In the genomic region with DNA sequence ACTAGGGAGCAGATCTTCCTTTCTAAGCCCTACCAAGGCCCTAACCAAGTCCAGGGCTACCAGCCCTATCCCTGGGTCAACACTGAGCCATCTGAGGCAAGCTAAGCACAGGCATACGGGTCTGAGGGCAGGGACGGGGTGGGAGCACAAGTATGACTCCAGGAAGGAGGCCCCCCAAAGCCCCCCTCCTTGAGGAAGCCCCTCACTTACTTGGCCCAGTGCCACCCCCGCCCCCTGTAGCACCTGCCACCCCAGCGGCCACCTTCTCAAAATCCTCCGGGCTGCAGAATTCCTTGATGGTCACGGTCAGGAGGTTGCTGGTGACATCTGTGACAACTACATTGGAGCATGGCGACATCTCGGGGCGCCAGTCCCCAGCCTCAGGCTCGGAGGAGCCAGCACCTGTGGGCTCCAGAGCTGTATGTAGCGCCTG, we compare ENCODE assay signal across 12 mouse cellular contexts. TPM values are rescaled to one million over a fixed set of nuclear protein-coding genes. Genes with fewer than 3 reads are reported as not detected.
DNase-seq lines count a peak whose midpoint lies in the region; ATAC-seq and TF ChIP-seq lines count a peak whose summit lies in the region.
"Had no signal": no experiment of that assay in that cellular context is flagged by ENCODE, and none has a peak within 500 bp of the region (broad histone marks: within the 10 kb centered on the region; RNA-seq: fewer than 3 reads in every experiment).

No protein-coding gene starts in this region.

- no peaks in the 10 kb centered on the region for H3K27me3 ChIP-seq in hindbrain, embryonic 10.5 days (ENCODE audit: insufficient read depth, poor library complexity, severe bottlenecking)
- no peaks in the 10 kb centered on the region for H3K27me3 ChIP-seq in hindbrain, embryonic 11.5 days (ENCODE audit: control insufficient read depth, insufficient read depth, low read length)
- H3K27me3 ChIP-seq in stomach, postnatal 0 days (ENCODE audit: control insufficient read depth, insufficient read depth, low read length) = no peaks in the 10 kb centered on the region
- H3K27me3 ChIP-seq: embryonic facial prominence, embryonic 12.5 days; liver, embryonic 15.5 days had no signal

- H3K9me3 ChIP-seq in hindbrain, embryonic 10.5 days = no peaks in the 10 kb centered on the region
- H3K9me3 ChIP-seq in hindbrain, embryonic 11.5 days (ENCODE audit: control insufficient read depth, low read length) = no peaks in the 10 kb centered on the region
- no peaks in the 10 kb centered on the region for H3K9me3 ChIP-seq in stomach, postnatal 0 days (ENCODE audit: control insufficient read depth, low read length)
- H3K9me3 ChIP-seq: embryonic facial prominence, embryonic 12.5 days; liver, embryonic 15.5 days had no signal

- 0 out of 2 replicates have a peak overlapping the region, but pooled peaks have one; percentile 34 for H3K4me3 ChIP-seq in hindbrain, embryonic 10.5 days
- H3K4me3 ChIP-seq in hindbrain, embryonic 11.5 days (ENCODE audit: low read depth, low read length) = no peak overlapping the region; the same call in 1 of the 2 replicates
- no peak overlapping the region for H3K4me3 ChIP-seq in stomach, postnatal 0 days (ENCODE audit: low read depth, low read length)
- H3K4me3 ChIP-seq: embryonic facial prominence, embryonic 12.5 days; liver, embryonic 15.5 days; myocyte had no signal

- no peak overlapping the region for H3K9ac ChIP-seq in hindbrain, embryonic 11.5 days (ENCODE audit: low read depth, low read length)
- 0 out of 2 replicates have a peak overlapping the region, but pooled peaks have one; percentile 31 for H3K9ac ChIP-seq in stomach, postnatal 0 days (ENCODE audit: low read length)
- H3K9ac ChIP-seq: embryonic facial prominence, embryonic 12.5 days; liver, embryonic 15.5 days had no signal

- DNase-seq in cerebellum, adult 9-11 months = peak; percentile 65
- DNase-seq in cerebellum, adult 18-20 months = no peak
- DNase-seq in hindbrain, embryonic 10.5 days (ENCODE audit: low spot score) = no peak
- DNase-seq in hindbrain, embryonic 11.5 days (ENCODE audit: low spot score) = no peak
- DNase-seq in testis, postnatal 10 days (ENCODE audit: low spot score) = peak; percentile 66
- DNase-seq in testis, postnatal 14 days (ENCODE audit: low spot score) = no peak
- DNase-seq in stomach, postnatal 0 days (ENCODE audit: low spot score) = no peak
- DNase-seq in ovary, postnatal 14 days (ENCODE audit: low spot score) = no peak

- WGBS in hindbrain, embryonic 10.5 days = 94% methylated on average over 11 of the region's 11 CpGs
- 92% methylated on average over 11 of the region's 11 CpGs for WGBS in hindbrain, embryonic 11.5 days
- 87% methylated on average over 11 of the region's 11 CpGs for WGBS in stomach, postnatal 0 days

- TF ChIP-seq EP300 in stomach, postnatal 0 days (optimal IDR thresholded peaks at IDR 0.05) = no peak

- TF ChIP-seq CTCF in stomach, postnatal 0 days (IDR thresholded peaks at IDR 0.05; ENCODE audit: low read depth) = no peak

- ATAC-seq in hindbrain, embryonic 11.5 days (ENCODE audit: low FRiP score) = no peak
- ATAC-seq in stomach, postnatal 0 days (ENCODE audit: low FRiP score, low TSS enrichment) = no peak
- ATAC-seq: intestine, postnatal 0 days had no signal

- peak overlapping the region; percentile 57; the same call in 1 of the 2 replicates for H3K27ac ChIP-seq in hindbrain, embryonic 10.5 days
- H3K27ac ChIP-seq in hindbrain, embryonic 11.5 days (ENCODE audit: low read depth, low read length) = no peak overlapping the region
- no peak overlapping the region for H3K27ac ChIP-seq in stomach, postnatal 0 days (replicated peaks)
- H3K27ac ChIP-seq: embryonic facial prominence, embryonic 12.5 days; liver, embryonic 15.5 days had no signal

- peaks cover 71% of the 10 kb centered on the region for H3K4me1 ChIP-seq in hindbrain, embryonic 10.5 days (replicated peaks)
- peaks cover 10% of the 10 kb centered on the region for H3K4me1 ChIP-seq in hindbrain, embryonic 11.5 days (replicated peaks; ENCODE audit: control insufficient read depth, insufficient read depth, low read length)
- no peaks in the 10 kb centered on the region for H3K4me1 ChIP-seq in stomach, postnatal 0 days (replicated peaks; ENCODE audit: control insufficient read depth, insufficient read depth)

- peaks cover 64% of the 10 kb centered on the region for H3K36me3 ChIP-seq in hindbrain, embryonic 10.5 days
- 0 out of 2 replicates have a peak, but pooled peaks cover 2% of the 10 kb centered on the region for H3K36me3 ChIP-seq in hindbrain, embryonic 11.5 days (ENCODE audit: control insufficient read depth, insufficient read depth, low read length)
- H3K36me3 ChIP-seq in stomach, postnatal 0 days (ENCODE audit: control insufficient read depth, insufficient read depth, low read length) = peaks cover 22% of the 10 kb centered on the region

- H3K4me2 ChIP-seq in hindbrain, embryonic 11.5 days (replicated peaks; ENCODE audit: low read depth, low read length) = no peak overlapping the region
- no peak overlapping the region for H3K4me2 ChIP-seq in stomach, postnatal 0 days (replicated peaks; ENCODE audit: low read depth)
- H3K4me2 ChIP-seq: embryonic facial prominence, embryonic 12.5 days; liver, embryonic 15.5 days had no signal

RNA-seq across cellular contexts. Expression of a gene that starts 6.2 kb away (rescaled TPM):
- polyA plus RNA-seq in hindbrain, embryonic 10.5 days (2016; fragmentation: Nextera tagmentation; extraction: Ambion mirVana) = 0.14 and 0.17 TPM in 2 replicates
- 0.26 TPM in 1 of 2 replicates, not detected in the other for polyA plus RNA-seq in hindbrain, embryonic 11.5 days (2014; fragmentation: Nextera tagmentation; extraction: Ambion mirVana)
- 0.81 TPM in 1 of 2 replicates, not detected in the other for polyA plus RNA-seq in stomach, postnatal 0 days (2015; fragmentation: Nextera tagmentation; extraction: Ambion mirVana)
- polyA plus RNA-seq: intestine, postnatal 0 days; liver, embryonic 15.5 days had no signal

RNA-seq across cellular contexts. Expression of a gene that starts 6.7 kb away (rescaled TPM):
- polyA plus RNA-seq in hindbrain, embryonic 10.5 days (2016; fragmentation: Nextera tagmentation; extraction: Ambion mirVana) = 20.7 and 26.1 TPM in 2 replicates
- polyA plus RNA-seq in hindbrain, embryonic 11.5 days (2014; fragmentation: Nextera tagmentation; extraction: Ambion mirVana) = 10.8 and 14.4 TPM in 2 replicates
- polyA plus RNA-seq in stomach, postnatal 0 days (2015; fragmentation: Nextera tagmentation; extraction: Ambion mirVana) = 33.3 and 34.8 TPM in 2 replicates

RNA-seq across cellular contexts. Expression of a gene that starts 23.2 kb away (rescaled TPM):
- 2.2 and 4.6 TPM in 2 replicates for polyA plus RNA-seq in hindbrain, embryonic 10.5 days (2016; fragmentation: Nextera tagmentation; extraction: Ambion mirVana)
- 1.5 and 1.7 TPM in 2 replicates for polyA plus RNA-seq in hindbrain, embryonic 11.5 days (2014; fragmentation: Nextera tagmentation; extraction: Ambion mirVana)
- 2.0 and 2.5 TPM in 2 replicates for polyA plus RNA-seq in stomach, postnatal 0 days (2015; fragmentation: Nextera tagmentation; extraction: Ambion mirVana)

RNA-seq across cellular contexts. Expression of a gene that starts 50.1 kb away (rescaled TPM):
- 68.0 and 83.0 TPM in 2 replicates for polyA plus RNA-seq in hindbrain, embryonic 10.5 days (2016; fragmentation: Nextera tagmentation; extraction: Ambion mirVana)
- polyA plus RNA-seq in hindbrain, embryonic 11.5 days (2014; fragmentation: Nextera tagmentation; extraction: Ambion mirVana) = 61.8 and 71.9 TPM in 2 replicates
- 30.5 and 31.4 TPM in 2 replicates for polyA plus RNA-seq in stomach, postnatal 0 days (2015; fragmentation: Nextera tagmentation; extraction: Ambion mirVana)

Comparison
In these comparisons a context has a peak if more than half of its experiments do, and no peak if none do; other contexts are left out.
1. DNase-seq: peak in cerebellum, adult 9-11 months (single experiment) and testis, postnatal 10 days (single experiment); none in cerebellum, adult 18-20 months (0 of 2), hindbrain, embryonic 10.5 days (single experiment), hindbrain, embryonic 11.5 days (single experiment), testis, postnatal 14 days (single experiment), stomach, postnatal 0 days (single experiment) and ovary, postnatal 14 days (single experiment).